In genomic region chr17:34459255-34459654, GRCm38 (mm10) we compare ENCODE assay signal across 38 mouse cellular contexts. TPM values are rescaled to one million over a fixed set of nuclear protein-coding genes. Genes with fewer than 3 reads are reported as not detected.
"Had no signal": no experiment of that assay in that cellular context is flagged by ENCODE, and none has a peak within 500 bp of the region (broad histone marks: within the 10 kb centered on the region; RNA-seq: fewer than 3 reads in every experiment).

No protein-coding gene starts in this region.

- ATAC-seq: forebrain, postnatal 0 days; hindbrain, postnatal 0 days; intestine, embryonic 16.5 days had no signal

- H3K9me3 ChIP-seq: heart, embryonic 13.5 days; heart, embryonic 15.5 days; hindbrain, embryonic 13.5 days; hindbrain, embryonic 15.5 days; kidney, embryonic 15.5 days had no signal

- H3K4me3 ChIP-seq: heart, adult 2 months; heart, embryonic 13.5 days; heart, embryonic 15.5 days; hindbrain, embryonic 13.5 days; hindbrain, embryonic 15.5 days; kidney, embryonic 15.5 days had no signal

- H3K36me3 ChIP-seq: heart, embryonic 13.5 days; heart, embryonic 15.5 days; hindbrain, embryonic 13.5 days; hindbrain, embryonic 15.5 days; kidney, embryonic 15.5 days had no signal

- H3K4me1 ChIP-seq: heart, embryonic 13.5 days; heart, embryonic 15.5 days; hindbrain, embryonic 13.5 days; hindbrain, embryonic 15.5 days; kidney, embryonic 15.5 days had no signal

- H3K27ac ChIP-seq: heart, adult 2 months; heart, embryonic 13.5 days; heart, embryonic 15.5 days; hindbrain, embryonic 13.5 days; hindbrain, embryonic 15.5 days; hindbrain, postnatal 0 days; kidney, embryonic 15.5 days; kidney, postnatal 0 days had no signal

- DNase-seq: forebrain, postnatal 0 days; gastrocnemius, postnatal 14 days; gastrocnemius, postnatal 36 days; heart, adult 11 months; heart, adult 2 months; heart, postnatal 14 days; heart, postnatal 36 days; kidney, adult 11 months; kidney, adult 2 months; kidney, adult 9 months; kidney, postnatal 14 days; kidney, postnatal 36 days; layer of hippocampus, adult 9-11 months; layer of hippocampus, postnatal 36 days; left cerebral cortex, postnatal 4 days had no signal

- H3K27me3 ChIP-seq: heart, embryonic 15.5 days; hindbrain, embryonic 13.5 days; hindbrain, embryonic 15.5 days; kidney, embryonic 15.5 days had no signal

- H3K9ac ChIP-seq: forebrain, postnatal 0 days; heart, embryonic 13.5 days; heart, embryonic 15.5 days; hindbrain, embryonic 13.5 days; hindbrain, embryonic 15.5 days; kidney, embryonic 15.5 days had no signal

- H3K4me2 ChIP-seq: heart, embryonic 11.5 days; heart, embryonic 13.5 days; heart, embryonic 15.5 days; hindbrain, embryonic 13.5 days; hindbrain, embryonic 15.5 days; kidney, embryonic 15.5 days had no signal

RNA-seq across cellular contexts. Expression of gene Btnl4, which starts 17.9 kb away (rescaled TPM):
- total RNA-seq: forebrain, postnatal 0 days; gastrocnemius, adult 18-20 months; gastrocnemius, adult 8-10 months; gastrocnemius, postnatal 14 days; gastrocnemius, postnatal 36 days; heart, adult 2 months; heart, postnatal 14 days; heart, postnatal 36 days; hematopoietic stem cell, adult 5-6 weeks; hindbrain, postnatal 0 days; layer of hippocampus, adult 18-20 months; layer of hippocampus, adult 8-10 months; layer of hippocampus, postnatal 14 days; layer of hippocampus, postnatal 36 days; left cerebral cortex, adult 18-20 months; left cerebral cortex, adult 8-10 months; left cerebral cortex, postnatal 10 days; left cerebral cortex, postnatal 25 days; left cerebral cortex, postnatal 4 days had no signal
- polyA plus RNA-seq: forebrain, postnatal 0 days; gonadal fat pad, adult 2 months; heart, adult 2 months; heart, embryonic 11.5 days; heart, embryonic 13.5 days; heart, embryonic 15.5 days; heart, postnatal 0 days; hindbrain, embryonic 11.5 days; hindbrain, embryonic 13.5 days; hindbrain, embryonic 15.5 days; hindbrain, postnatal 0 days; kidney, adult 2 months; kidney, embryonic 15.5 days; kidney, postnatal 0 days; limb, embryonic 11.5 days had no signal

RNA-seq across cellular contexts. Expression of gene Btnl6, which starts 57.9 kb away (rescaled TPM):
- total RNA-seq: forebrain, postnatal 0 days; gastrocnemius, adult 18-20 months; gastrocnemius, adult 8-10 months; gastrocnemius, postnatal 14 days; gastrocnemius, postnatal 36 days; heart, adult 2 months; heart, postnatal 14 days; heart, postnatal 36 days; hematopoietic stem cell, adult 5-6 weeks; hindbrain, postnatal 0 days; layer of hippocampus, adult 18-20 months; layer of hippocampus, adult 8-10 months; layer of hippocampus, postnatal 14 days; layer of hippocampus, postnatal 36 days; left cerebral cortex, adult 18-20 months; left cerebral cortex, adult 8-10 months; left cerebral cortex, postnatal 10 days; left cerebral cortex, postnatal 25 days; left cerebral cortex, postnatal 4 days had no signal
- polyA plus RNA-seq: forebrain, postnatal 0 days; gonadal fat pad, adult 2 months; heart, adult 2 months; heart, embryonic 11.5 days; heart, embryonic 13.5 days; heart, embryonic 15.5 days; heart, postnatal 0 days; hindbrain, embryonic 11.5 days; hindbrain, embryonic 13.5 days; hindbrain, embryonic 15.5 days; kidney, adult 2 months; kidney, embryonic 15.5 days; kidney, postnatal 0 days; limb, embryonic 11.5 days had no signal
